Mouse (Mus musculus) erythroblast, embryonic 14.5 days (primary cell): ENCODE results near the gene Myo1a.

Experiments used
- GATA1 ChIP-seq: IDR thresholded peaks from 2 replicates; pipeline ENCODE4 v1.6.1; 2012; ENCODE audit warnings: low read length, inconsistent platforms, mixed read lengths
- TAL1 ChIP-seq: IDR thresholded peaks from 3 replicates; pipeline ENCODE4 v1.6.1; 2012; ENCODE audit warnings: low read length, inconsistent platforms, mixed read lengths

DNA sequence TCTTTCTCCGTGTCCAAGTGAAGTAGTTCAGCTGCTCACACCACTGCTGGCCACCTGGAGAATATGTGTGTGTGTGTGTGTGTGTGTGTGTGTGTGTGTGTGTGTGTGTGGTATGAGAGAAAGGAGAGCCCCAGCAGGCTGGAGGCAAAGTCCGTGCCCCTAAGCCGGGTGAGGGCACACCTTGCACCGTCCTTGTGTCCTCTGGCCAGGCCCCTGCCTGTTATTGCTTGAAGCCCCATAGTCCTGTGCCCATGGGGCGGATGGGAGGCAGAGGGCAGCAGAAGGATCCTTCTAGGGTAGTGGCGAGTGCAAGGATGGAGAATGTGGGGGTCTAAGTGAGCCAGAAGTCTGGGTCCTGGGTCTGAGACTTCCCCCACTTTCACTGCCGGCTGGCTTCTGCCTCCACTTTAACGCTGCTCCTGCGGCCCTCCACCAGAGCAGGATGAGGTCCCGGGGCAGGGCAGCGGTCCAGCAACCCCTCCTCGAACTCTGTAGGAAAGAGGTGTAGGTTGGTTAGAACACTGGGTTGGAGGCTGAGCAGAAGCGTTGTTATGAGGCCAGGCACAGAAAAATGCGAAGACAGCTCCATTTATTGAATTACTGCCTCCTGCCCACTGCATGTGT, 43.6 kb upstream of the Myo1a start:
- no peak for TF ChIP-seq TAL1
- TF ChIP-seq GATA1 = no peak
